Mouse (Mus musculus): ENCODE data around the gene Cdon. TPM values are rescaled to one million over a fixed set of nuclear protein-coding genes. Genes with fewer than 3 reads are reported as not detected.
A peak's percentile ranks its signal among the peaks of the same experiment; 100 is the strongest.

Gene Cdon
- total RNA-seq (2012; rRNA removed) = 1.9 and 2.3 TPM in 2 replicates
- 1.8 TPM in 2 replicates for total RNA-seq (2014; rRNA removed)
- polyA plus RNA-seq (2012; ENCODE audit: insufficient read length, low read depth) = 2.7 and 2.9 TPM in 2 replicates

DNA sequence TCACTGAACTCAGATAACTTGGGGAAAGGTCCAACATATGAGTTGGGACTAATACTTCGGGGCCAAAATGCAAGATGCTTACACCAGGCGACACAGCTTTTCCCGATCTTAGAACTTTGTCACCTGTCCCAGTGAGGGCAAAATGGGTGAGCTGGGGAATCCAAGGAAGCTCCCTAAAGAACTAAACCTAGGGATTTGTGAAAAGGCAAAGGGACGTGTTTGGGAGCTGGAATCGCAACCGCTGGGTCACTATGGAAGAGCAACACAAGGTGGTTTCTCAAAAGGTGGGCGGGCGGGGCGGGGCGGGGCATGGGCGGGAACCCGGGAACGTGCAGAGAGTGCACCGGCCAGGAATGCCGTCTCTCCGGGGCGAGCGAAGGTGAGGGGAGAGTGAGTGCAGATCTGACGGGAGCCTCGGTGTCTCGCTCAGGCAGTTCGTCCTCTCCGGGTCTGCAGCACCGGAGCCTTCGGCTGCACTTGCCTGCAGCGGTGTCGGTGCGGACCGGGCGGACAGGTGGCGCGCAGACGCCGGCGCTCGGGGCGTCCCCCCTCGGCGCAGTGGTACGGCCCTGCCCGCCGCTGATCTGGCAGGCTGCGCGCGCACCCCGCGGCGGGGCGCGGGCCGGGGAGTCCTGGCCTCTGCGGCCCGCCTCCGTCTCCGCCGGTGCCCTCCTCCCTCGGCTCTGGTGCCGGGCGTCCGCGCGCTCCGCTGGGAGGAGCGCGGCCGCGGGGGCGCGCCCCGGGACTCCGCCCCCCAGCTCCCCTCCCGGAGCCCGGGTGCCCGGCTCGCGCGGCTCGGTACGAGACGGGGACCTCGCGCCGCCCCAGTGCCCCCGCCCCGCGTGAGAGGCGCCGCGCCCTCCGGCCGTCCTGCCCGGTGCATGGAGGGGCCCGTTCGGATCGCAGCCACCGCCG is at the start of gene Cdon:
Gene Cdon (plus strand): TSS at position 324 of the 915 bp plus-strand sequence.
- Histone ChIP-seq H3K27ac (ENCODE audit: insufficient read depth, low read depth) (peak within 1 kb of the TSS; percentile 38; the same call in 1 of the 2 replicates), H3K79me2 (replicated peaks; ENCODE audit: control insufficient read depth, extremely low read depth, insufficient read depth, poor library complexity, severe bottlenecking) (no peaks in the 10 kb centered on the region), H3K9me3 (replicated peaks; ENCODE audit: low read length) (no peaks in the 10 kb centered on the region), H3K9ac (ENCODE audit: insufficient read depth, low read depth) (peak within 1 kb of the TSS; percentile 71), H3K4me3 (replicated peaks in 1 of 3; ENCODE audit: low read depth in 2 of 3, low read length in 2 of 3, poor library complexity in 1 of 3) (peak within 1 kb of the TSS; percentile 67 to 95 (median 77)), H3K36me3 (replicated peaks in 1 of 2; ENCODE audit: control insufficient read depth in 1 of 2, insufficient read depth in 1 of 2, low read length in 1 of 2) (no peaks in the 10 kb centered on the region), H3K4me1 (ENCODE audit: control insufficient read depth in 1 of 2, insufficient read depth in 2 of 2) (peaks cover 0 to 15% of the 10 kb centered on the region in 2 experiments; a peak in 2 of 4 replicates), H3K27me3 (replicated peaks) (peaks cover 19% of the 10 kb centered on the region), H3K4me2 (ENCODE audit: insufficient read depth, low read depth, poor library complexity, severe bottlenecking) (peak within 1 kb of the TSS; percentile 99)
- in situ Hi-C loops (cut with MboI; ENCODE audit: low pct_ligation_motif_present, low pct_unique_long_range_greater_than_20kb, low sequenced_read_pairs) = no loop called here
- DNase-seq (ENCODE audit: extremely low read depth) = peak; percentile 80
- dilution Hi-C loops (cut with MboI; ENCODE audit: extremely low pct_ligation_motif_present, extremely low pct_unique_long_range_greater_than_20kb, low sequenced_read_pairs) = no loop called here
- TF ChIP-seq BHLHE40 (IDR thresholded peaks at IDR 0.05; ENCODE audit: low read depth, low read length) (peak; percentile 73), MXI1 (IDR thresholded peaks at IDR 0.05; ENCODE audit: low read depth, low read length) (0 out of 2 replicates have a peak, but pooled peaks have one; percentile 26), ZKSCAN1 (IDR thresholded peaks at IDR 0.05; ENCODE audit: borderline replicate concordance, low read depth, low read length) (no peak), IRF4 (IDR thresholded peaks at IDR 0.05; ENCODE audit: low read depth, low read length) (no peak), NELFE (IDR thresholded peaks at IDR 0.05; ENCODE audit: low read depth, low read length) (peak; percentile 32; the same call in 1 of the 2 replicates), CTCF (conservative IDR thresholded peaks at IDR 0.05 in 1 of 2, IDR thresholded peaks at IDR 0.05 in 1 of 2; ENCODE audit: low read depth in 2 of 2, low read length in 2 of 2) (no peak), ELF1 (IDR thresholded peaks at IDR 0.05; ENCODE audit: low read depth, low read length) (peak; percentile 9; the same call in 1 of the 2 replicates), PAX5 (IDR thresholded peaks at IDR 0.05; ENCODE audit: low read length) (no peak), SMC3 (IDR thresholded peaks at IDR 0.05; ENCODE audit: low read depth, low read length) (no peak), UBTF (IDR thresholded peaks at IDR 0.05; ENCODE audit: low read depth, low read length) (no peak; the same call in 1 of the 2 replicates), RCOR1 (conservative IDR thresholded peaks at IDR 0.05; ENCODE audit: low read depth, low read length) (no peak), HCFC1 (IDR thresholded peaks at IDR 0.05; ENCODE audit: low read depth, low read length) (peak; percentile 36), MAZ (IDR thresholded peaks at IDR 0.05; ENCODE audit: low read depth, low read length) (no peak), MAFK (IDR thresholded peaks at IDR 0.05; ENCODE audit: insufficient replicate concordance, low read length) (0 out of 2 replicates have a peak, but pooled peaks have one; percentile 22), POLR2A (IDR thresholded peaks at IDR 0.05; ENCODE audit: low read depth, low read length) (peak; percentile 38; the same call in 1 of the 2 replicates), USF2 (conservative IDR thresholded peaks at IDR 0.05; ENCODE audit: low read depth, low read length) (no peak), SIN3A (IDR thresholded peaks at IDR 0.05; ENCODE audit: low read length) (peak; percentile 7; the same call in 1 of the 2 replicates), JUND (conservative IDR thresholded peaks at IDR 0.05; ENCODE audit: low read depth, low read length) (no peak), NRF1 (IDR thresholded peaks at IDR 0.05; ENCODE audit: low read depth, low read length) (peak; percentile 87), MEF2A (IDR thresholded peaks at IDR 0.05; ENCODE audit: borderline replicate concordance, low read depth, low read length) (no peak), CHD1 (IDR thresholded peaks at IDR 0.05; ENCODE audit: low read depth, low read length) (peak; percentile 98), TCF12 (IDR thresholded peaks at IDR 0.05; ENCODE audit: low read depth, low read length) (no peak; the same call in 1 of the 2 replicates)

Data from CH12.LX (cell line).